Mouse (Mus musculus): ENCODE results near the gene 4930572O03Rik. TPM values are rescaled to one million over a fixed set of nuclear protein-coding genes. Genes with fewer than 3 reads are reported as not detected.
"Not testable (repeated sequence)": the region's sequence is repeated elsewhere in the genome, so short reads cannot be mapped to it uniquely, and the experiment has no call there.

Gene 4930572O03Rik
- total RNA-seq, 1 experiment: not detected

- DNase-seq (ENCODE audit: low read depth, low spot score); H3K4me1 ChIP-seq (ENCODE audit: control insufficient read depth in 2 of 2, insufficient read depth in 2 of 2, low read length in 2 of 2, poor library complexity in 1 of 2); H3K9ac ChIP-seq (ENCODE audit: insufficient read depth, low read depth, low read length, poor library complexity, severe bottlenecking); in situ Hi-C loops (cut with MboI; ENCODE audit: low sequenced_read_pairs in 2 of 2, unreplicated experiment in 2 of 2); H3K9me3 ChIP-seq (ENCODE audit: control insufficient read depth, insufficient read depth, low read depth, low read length); H3K36me3 ChIP-seq (ENCODE audit: control insufficient read depth, insufficient read depth, low read length, poor library complexity, severe bottlenecking); H3K27ac ChIP-seq (ENCODE audit: insufficient read depth, low read depth, low read length, poor library complexity, severe bottlenecking); H3K4me3 ChIP-seq (ENCODE audit: insufficient read depth in 1 of 2, low read depth in 1 of 2, low read length in 2 of 2, poor library complexity in 1 of 2, severe bottlenecking in 1 of 2): not testable (repeated sequence)
Measured at GRCm38 (mm10) chr5:15603585-15603984, 53.3 kb downstream of the 4930572O03Rik start.

GRCm38 (mm10) chr5:15603008-15603407, 53.9 kb downstream of the 4930572O03Rik start:
- H3K4me1 ChIP-seq (ENCODE audit: control insufficient read depth in 2 of 2, insufficient read depth in 2 of 2, low read length in 2 of 2, poor library complexity in 1 of 2); H3K9me3 ChIP-seq (ENCODE audit: control insufficient read depth, insufficient read depth, low read depth, low read length); DNase-seq (ENCODE audit: low read depth, low spot score); H3K9ac ChIP-seq (ENCODE audit: insufficient read depth, low read depth, low read length, poor library complexity, severe bottlenecking); in situ Hi-C loops (cut with MboI; ENCODE audit: low sequenced_read_pairs in 2 of 2, unreplicated experiment in 2 of 2); H3K4me3 ChIP-seq (ENCODE audit: insufficient read depth in 1 of 2, low read depth in 1 of 2, low read length in 2 of 2, poor library complexity in 1 of 2, severe bottlenecking in 1 of 2); H3K36me3 ChIP-seq (ENCODE audit: control insufficient read depth, insufficient read depth, low read length, poor library complexity, severe bottlenecking); H3K27ac ChIP-seq (ENCODE audit: insufficient read depth, low read depth, low read length, poor library complexity, severe bottlenecking): not testable (repeated sequence)

GRCm38 (mm10) chr5:15602424-15602947, 54.4 kb downstream of the 4930572O03Rik start:
- not testable (repeated sequence) for DNase-seq (ENCODE audit: low read depth, low spot score)

More at GRCm38 (mm10) chr5:15602424-15602947, 54.4 kb downstream of the 4930572O03Rik start:
- in situ Hi-C loops (cut with MboI; ENCODE audit: low sequenced_read_pairs in 2 of 2, unreplicated experiment in 2 of 2); H3K9me3 ChIP-seq (ENCODE audit: control insufficient read depth, insufficient read depth, low read depth, low read length); H3K4me3 ChIP-seq (ENCODE audit: insufficient read depth in 1 of 2, low read depth in 1 of 2, low read length in 2 of 2, poor library complexity in 1 of 2, severe bottlenecking in 1 of 2); H3K27ac ChIP-seq (ENCODE audit: insufficient read depth, low read depth, low read length, poor library complexity, severe bottlenecking); H3K4me1 ChIP-seq (ENCODE audit: control insufficient read depth in 2 of 2, insufficient read depth in 2 of 2, low read length in 2 of 2, poor library complexity in 1 of 2); H3K36me3 ChIP-seq (ENCODE audit: control insufficient read depth, insufficient read depth, low read length, poor library complexity, severe bottlenecking); H3K9ac ChIP-seq (ENCODE audit: insufficient read depth, low read depth, low read length, poor library complexity, severe bottlenecking): not testable (repeated sequence)

Other genes with a start within 250 kb of the 4930572O03Rik start
- gene Gm21149, start 180.5 kb downstream of the 4930572O03Rik start, total RNA-seq (2012; rRNA removed): not detected in 2 replicates
- gene Gm21190, start 127.8 kb downstream of the 4930572O03Rik start, total RNA-seq (2012; rRNA removed): not detected in 2 replicates
- gene Gm21083, start 79.7 kb downstream of the 4930572O03Rik start, total RNA-seq (2012; rRNA removed): 0.22 TPM in 1 of 2 replicates, not detected in the other
- gene Speer4d, start 38.0 kb downstream of the 4930572O03Rik start, total RNA-seq (2012; rRNA removed): not detected in 2 replicates
- gene Speer4c, start 57.2 kb upstream of the 4930572O03Rik start, total RNA-seq (2012; rRNA removed): 0.26 TPM in 1 of 2 replicates, not detected in the other